Mouse (Mus musculus) retina, postnatal 7 days (tissue): ENCODE measurements around the gene Tshz2.

Source experiments
- DNase-seq: peaks from one replicate; pipeline ENCODE4 v3.0.0-alpha.2; 2012; ENCODE audit warnings: low read depth, low spot score

The Tshz2 gene

DNA sequence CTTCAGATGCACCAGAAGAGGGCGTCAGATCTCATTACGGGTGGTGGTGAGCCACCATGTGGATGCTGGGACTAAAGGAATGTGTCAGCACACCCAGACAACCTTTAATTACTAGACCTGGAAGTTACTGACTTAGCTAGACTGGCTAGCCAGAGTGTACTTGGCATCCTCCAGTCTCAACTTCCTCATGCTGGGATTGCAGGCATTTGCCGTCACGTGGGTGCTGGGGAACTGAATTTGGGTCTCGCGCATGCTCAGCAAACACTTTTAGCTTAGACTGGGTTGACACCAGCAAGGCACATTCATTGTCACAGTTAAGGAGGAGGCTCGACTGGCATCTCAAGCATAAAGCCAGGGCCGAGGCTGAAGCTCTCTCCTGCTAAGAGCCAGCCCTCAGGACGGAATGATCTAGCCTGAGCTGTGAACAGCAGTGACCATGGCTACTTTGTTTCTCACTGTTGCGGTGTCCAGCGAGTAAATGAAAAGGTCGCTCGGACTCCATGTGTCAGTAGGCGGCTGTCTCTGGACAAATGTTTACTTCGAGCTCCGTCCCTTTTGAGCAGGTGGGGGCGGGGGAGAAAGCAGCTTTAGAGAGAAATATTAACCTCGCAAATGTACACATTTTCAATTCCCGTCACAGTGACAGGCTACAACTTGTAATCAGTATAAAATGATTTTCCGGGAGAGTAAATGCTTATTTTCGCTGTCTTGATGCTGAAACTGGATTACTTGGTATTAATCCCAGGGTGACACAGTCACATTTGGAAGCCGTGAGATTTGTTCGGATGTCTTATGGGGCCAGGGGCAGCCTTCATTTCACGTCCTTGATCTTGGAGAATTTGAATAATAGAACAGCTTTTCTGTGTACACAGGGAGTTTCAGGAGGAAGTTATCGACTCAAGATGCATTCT lies 370.0 kb downstream of the Tshz2 start:
- DNase-seq: no peak

DNA sequence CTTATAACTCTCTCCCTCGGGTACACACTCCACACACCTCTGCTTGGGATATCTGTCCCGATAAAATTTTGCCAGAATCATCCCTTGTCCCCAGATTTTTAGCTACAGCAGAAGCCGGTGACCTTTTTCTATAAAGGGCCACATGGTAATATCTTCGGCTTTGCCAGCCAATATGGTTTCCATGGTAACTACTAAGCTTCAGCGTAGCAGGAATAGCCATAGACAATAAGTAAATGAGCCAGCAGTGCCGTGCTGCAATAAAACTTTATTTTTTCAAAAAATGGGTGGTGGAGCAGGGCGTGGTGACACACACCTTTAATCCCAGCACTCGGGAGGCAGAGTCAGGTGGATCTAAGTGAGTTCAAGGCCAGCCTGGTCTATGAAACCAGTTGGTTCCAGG lies 370.9 kb downstream of the Tshz2 start:
- DNase-seq: no peak

DNA sequence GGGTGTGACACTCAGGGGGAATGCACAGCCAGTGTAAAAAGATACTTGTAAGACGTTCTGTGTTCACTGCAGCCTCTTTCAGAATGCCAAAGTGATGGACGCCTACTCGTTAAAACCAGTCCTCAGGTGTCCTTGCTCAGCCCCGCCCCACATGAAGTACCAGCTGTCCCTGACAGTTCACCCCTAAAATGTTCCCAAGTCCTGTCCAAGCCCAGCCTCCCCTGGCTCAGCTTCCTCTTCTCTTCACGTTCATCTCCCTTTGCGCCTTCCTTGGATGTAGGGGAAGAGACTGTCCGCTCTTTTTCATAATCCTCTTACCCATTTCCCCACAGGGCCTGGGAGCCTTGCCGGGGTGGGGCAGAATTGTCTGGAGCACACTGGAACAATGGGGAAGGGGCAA lies 374.0 kb downstream of the Tshz2 start:
- no peak for DNase-seq

DNA sequence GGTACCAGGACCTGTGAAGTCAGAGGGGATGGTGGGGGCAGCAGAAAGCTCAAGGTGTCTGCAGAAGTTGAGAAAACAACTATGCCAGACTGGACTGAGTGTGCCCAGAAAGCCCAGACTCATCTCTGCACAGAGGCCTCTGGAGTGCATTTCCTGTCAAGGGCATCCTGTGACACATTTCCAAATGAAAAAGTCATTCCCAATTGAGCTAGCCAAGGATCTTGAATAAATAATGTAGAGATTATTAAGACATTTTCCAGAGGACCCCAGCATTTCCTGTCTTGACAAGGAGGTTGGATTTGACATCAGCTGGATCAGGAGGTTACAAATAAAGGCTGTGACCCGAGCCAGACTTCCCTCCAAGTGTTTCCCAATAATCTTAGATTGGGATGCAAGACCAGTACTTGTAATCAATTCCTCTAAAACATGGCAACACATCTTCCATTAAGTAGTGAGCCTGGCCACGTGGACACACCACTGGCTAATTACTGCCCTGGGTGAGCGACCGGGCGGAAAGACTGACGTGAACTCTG lies 374.7 kb downstream of the Tshz2 start:
- no peak for DNase-seq

DNA sequence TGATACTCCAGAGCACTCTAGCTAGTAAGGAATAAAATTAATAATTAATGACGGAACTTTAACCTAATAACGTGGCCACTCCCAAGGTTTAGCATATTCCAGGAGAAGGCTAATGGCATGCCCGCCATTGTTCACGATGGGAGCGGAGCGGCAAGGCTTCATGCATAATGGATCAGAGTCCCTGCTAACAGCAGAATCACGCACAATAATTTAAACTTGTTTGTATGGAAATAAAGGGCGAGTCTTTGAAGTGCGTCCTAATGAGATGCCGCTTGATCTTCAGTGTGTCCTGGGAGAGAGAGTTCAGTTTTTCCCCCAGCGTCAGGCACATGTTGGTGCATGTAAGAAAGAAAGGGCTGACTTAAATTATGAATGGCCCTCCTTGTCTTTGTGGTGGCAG lies 376.9 kb downstream of the Tshz2 start:
- DNase-seq: no peak

DNA sequence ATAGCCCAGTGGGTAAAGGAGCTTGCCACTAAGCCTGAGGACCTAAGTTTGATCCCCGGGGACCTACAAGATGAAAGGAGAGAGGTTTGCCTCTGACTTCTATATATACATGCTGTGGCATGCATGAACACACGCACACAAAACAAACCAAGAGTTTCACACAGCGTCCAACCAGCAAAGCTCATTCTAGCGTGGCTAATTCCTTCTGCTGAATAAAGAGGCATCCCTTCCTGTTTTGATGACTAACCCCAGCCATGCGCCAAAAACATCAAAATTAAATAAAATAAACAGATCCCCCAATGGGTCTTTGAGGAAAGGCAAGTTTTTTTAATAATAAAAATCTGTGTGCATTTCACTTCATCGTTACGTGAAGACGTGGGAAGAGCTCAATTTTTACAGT lies 379.0 kb downstream of the Tshz2 start:
- no peak for DNase-seq

DNA sequence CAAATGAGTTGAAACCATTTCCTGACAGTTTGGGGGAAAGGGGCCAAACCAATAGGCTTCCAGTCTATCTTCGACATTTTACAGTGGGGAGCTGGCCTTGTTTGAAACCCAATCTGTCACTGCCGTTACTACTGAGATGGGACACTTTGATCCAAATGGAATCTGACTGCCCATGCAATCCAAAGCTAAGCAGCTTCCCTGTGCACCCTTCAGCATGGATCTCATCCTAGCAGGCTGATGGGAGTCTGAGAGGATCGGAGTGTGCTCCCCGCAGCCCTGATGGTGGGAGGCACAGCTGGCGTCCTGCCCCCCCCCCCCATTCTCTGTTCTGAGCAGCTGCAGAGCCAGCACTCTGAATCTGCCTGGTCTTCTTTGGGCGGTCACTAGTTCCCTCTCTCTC lies 384.5 kb downstream of the Tshz2 start:
- DNase-seq: peak; percentile 58

DNA sequence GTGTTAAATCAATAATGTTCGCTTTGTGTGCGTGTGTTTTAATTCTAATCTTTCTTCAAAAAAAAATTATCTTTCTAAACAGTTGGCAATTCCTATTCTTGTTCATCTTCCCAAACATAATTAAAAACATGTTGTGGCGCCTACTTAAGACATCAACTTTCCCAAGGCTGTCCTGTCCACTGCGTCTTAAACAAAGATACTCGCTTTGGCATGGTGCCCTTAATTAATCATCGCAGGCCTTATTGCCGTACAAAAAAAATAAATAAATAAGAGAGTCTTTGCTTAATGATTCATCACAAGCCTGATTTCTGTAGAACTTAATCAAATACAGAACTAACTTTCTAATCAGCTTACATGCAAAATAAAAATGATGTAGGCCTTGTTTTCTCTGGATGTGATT lies 385.1 kb downstream of the Tshz2 start:
- DNase-seq: no peak

DNA sequence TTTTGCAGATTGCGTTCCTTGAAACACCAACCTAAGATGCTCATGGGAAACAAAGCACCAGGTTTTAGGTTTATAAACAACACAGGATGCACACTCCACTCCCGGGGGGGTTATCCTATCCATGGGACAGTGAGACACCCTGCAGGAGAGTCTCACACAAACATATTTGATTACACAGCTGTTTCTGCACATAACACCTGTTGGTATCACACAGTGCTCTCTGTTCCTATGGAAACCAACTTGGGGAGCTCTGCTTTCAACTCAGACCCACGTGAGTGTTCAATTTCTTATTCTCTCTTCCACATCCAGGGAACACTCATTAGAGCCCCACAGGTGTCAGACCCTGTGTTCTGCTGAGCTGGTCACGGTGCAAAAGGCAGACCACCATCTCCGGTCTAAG lies 390.1 kb downstream of the Tshz2 start:
- DNase-seq: no peak

DNA sequence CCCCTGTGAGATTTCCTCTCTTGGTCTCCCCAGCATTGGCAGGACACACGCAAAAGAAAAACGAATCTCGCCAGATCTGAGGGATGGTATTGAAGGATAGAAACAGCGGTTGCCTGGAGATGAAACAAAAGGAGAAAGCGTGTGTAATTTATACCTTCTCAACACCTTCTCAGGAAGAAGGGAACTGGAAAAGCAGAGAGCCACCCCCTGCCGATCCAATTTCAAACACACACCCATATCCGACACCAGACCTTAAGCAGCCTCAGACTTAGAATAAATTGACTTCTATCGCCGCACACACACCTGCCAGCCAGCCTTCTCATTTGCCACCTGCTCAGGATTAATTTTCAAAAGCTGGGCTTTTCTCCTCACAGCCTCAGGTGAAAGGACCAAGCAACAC lies 390.9 kb downstream of the Tshz2 start:
- DNase-seq: no peak

DNA sequence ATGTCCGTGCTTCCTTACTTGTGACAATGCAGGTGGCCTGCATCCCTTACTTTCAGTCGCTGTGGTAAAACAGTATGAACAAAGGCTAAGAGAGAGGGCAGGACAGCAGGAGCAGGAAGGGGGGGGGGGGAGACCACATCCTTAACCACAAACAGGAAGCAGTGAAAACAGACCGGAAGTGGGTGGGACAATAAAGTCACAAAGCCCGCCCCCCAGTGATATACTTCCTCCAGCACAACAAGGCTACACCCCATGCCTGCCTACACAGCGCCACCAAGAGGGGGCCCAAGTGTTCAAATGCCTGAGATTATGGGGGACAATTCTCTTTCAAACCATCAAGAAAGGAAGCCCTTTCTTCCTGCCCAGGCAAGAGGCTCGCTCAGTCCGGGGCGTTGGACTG lies 392.1 kb downstream of the Tshz2 start:
- no peak for DNase-seq

DNA sequence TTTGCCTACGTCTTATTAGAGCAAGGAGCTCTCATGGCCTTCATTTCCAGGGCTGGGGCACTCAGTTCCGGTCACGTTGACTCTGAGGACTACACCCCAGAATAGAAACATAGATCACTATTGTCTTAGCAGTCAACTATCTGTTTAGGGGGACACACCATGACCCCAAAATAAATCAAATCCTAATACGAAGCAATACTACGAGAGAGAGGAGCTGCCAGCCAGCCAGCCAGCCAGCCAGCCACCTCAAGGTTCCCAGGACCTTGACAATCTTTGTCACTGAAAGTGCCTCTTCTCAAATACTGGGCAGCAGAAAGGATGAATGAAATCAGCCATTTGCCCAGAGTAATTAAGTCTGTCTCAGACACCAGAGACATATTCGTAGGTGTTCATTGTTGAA lies 393.1 kb downstream of the Tshz2 start:
- no peak for DNase-seq

DNA sequence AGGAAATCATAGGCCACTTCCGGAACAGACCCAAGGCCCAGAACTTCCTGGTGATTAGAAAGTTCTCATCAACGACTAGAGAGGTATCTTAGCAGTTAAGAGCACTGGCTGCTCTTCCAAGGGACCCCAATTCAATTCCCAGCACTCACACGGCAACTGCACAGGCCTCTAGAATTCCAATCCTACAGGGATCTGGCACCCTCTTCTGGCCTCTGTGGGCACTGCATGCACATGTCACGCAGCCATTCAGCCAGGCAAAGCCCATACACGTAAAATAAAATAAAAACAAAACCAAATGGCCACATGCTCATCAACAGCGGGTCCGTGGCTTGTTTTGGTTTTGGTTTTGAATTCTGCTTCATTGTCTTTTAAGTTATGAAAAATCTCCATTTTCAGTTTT lies 395.0 kb downstream of the Tshz2 start:
- DNase-seq: no peak

DNA sequence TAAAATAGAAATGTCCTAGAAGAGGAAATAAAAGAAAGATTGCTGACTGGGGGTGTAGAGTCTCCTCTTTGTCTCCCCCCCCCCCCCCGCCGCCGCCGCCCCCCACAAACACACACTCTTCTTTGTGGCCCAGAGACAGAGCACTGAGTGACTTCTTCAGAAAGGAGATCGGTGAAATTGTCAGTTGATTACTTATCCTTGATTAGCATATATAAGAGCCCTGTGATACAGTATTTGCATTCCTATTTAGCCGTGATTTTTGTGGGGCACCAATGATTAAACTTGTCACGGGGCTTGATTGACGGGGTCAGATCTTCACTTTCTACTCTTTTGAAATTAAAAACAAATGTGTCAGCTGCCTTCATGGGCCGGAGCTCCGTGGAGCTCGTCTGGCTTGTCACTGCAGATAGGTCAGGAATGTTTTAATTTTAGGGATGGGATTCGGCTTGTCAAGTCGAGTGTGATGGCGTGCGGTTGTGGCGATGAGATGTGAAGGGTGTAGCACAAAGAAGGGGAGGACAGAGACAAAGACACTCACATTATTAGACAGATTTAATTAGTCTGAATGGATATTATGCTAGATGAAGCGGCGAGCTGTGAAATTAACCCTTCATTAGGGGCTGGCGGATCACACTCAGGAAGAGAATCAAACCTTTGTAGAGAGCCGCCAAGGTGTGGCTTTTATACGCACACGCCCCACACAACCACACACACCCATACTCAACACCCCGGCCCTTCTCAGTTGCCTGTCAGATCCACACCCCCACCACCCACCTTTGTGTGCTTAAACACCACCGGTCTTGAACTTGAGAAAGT lies 395.9 kb downstream of the Tshz2 start:
- DNase-seq: no peak

DNA sequence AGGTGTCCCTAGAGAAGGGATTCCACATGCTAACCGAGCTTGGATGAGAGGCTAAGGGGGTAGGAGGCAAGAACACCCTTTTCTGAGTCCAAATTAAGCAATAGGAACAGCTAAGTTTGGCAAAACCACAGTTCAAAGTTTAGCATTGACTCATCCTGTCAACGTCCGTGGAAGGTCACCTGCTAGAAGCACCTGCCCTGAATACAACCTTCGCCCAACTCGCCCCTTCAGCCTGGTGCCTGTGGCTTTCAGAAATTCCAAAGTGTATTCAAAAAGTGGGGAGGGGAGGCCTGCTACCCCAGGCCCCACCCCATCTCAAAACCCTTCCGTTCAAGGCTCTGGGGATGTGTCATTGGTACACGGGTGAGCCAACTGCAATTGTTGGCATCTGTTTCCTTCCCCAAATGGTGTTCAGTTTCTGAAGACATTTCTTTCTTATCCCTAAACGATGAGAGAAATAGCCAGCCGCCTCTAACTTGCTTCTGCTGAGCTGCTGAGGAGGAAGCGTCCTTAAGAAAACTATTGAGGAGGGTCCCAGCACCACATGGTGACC lies 396.6 kb downstream of the Tshz2 start:
- no peak for DNase-seq

DNA sequence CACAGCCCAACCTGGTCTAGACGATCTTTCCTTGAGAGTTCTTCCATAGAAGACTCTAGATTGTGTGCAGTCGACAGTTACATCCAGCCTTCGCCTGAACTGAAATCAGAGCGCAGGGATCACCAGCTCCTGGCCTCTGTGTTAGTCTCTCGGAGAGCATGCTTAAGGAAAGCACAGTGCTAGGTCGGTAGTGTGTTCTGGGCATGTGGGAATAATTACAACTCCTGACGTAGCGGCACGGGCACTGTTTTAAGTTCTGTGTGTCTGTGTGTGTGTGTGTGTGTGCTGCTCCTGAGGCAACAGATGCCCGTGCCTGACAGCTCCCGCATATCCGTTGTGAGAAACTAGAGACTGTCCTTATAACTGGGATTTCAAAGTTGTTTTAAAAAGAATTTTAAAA lies 398.4 kb downstream of the Tshz2 start:
- no peak for DNase-seq

DNA sequence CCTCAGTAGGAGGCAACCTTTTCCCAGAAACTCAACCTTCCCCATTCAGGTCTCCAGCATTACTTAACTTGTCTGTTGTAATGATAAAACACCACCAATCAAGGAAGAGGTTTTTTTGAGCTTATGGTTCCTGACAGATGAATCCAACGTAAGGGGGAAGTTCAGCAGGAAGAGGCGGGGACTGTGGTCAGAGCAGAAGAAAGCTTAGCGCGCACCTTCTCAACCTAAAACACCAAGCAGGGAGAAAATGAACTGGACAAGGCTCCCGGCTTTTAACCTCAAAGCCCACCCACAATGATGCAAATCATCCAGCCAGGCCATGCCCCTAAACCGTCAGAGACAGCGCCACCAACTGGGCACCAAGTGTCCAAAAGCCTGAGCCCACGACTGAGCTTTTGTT lies 399.1 kb downstream of the Tshz2 start:
- DNase-seq: no peak

DNA sequence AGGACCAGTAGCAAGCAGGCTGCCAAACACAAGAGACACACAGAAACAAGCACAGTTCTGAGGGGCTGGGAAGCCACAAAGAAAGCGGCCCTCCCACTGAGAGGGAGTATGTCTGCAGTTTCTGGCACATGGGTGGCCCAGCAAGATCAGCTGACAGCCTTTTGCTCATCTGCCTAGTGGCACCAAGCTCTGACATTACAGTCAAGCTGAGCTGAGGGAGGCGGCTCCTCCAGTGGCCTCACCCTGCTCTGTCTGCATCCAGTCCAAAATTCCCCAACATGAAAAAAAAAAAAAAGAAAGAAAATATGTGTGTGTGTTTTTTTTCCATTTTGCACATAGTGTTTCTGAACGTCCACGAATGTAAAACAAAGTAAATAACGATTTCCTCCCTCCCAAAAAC lies 400.4 kb downstream of the Tshz2 start:
- no peak for DNase-seq

DNA sequence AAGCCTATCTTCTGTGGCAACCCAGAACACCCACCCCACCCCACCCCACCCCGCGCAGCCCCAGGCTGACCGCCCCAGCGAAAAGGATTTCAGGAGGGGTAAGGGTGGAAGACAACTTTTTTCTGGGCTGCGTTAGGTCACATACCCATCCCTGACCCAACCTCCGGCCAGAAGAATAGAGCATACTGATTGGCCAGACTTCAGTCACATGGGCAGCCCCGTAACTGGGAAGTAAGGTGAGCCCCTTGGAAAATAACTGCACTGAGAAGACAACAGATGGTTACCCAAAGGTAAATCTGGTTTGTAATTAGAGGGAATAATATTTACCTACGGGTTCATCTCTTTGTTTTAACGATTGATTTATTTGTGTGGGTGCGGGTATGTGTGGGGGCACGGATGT lies 402.0 kb downstream of the Tshz2 start:
- no peak for DNase-seq

DNA sequence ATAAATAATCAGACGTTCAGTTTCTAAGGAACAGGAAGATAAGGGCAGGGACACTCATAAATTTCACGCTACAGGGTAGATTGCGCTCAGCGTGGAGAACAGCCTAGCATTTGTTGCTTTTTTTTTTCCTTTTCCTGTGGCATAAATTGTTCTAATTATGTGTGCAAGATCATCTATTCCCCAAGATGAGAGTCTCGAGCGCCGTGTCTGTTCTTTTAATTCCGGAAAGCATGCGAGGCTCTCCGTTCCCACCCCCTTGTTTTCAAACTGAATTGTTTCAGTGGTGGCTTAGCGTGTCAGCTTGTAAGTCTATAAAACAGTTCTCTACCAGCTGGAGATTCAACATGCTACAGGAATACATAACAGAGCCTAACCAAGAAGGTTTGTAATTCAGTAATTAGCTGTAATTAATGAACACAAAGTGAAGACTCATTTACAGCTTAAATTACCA lies 404.0 kb downstream of the Tshz2 start:
- no peak for DNase-seq

DNA sequence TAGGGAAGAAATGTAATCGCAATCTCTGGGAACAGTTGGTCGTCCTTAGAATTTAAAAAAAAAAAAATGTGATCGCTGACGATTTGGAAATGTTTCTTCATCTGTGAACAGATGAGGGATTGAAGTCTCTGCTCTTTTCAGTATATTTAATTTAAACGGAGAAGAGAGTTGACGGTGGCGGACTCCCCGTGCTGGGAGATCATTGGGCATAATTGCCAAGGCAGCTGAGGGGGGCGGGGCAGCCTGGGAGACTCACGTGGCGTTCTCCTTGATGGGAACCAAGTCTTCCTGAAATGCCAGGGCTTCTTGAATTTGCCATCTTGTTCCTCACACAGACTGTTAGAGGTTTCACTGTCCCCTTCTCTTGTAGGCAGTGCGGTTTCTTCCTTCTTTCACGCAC lies 404.5 kb downstream of the Tshz2 start:
- DNase-seq: no peak

DNA sequence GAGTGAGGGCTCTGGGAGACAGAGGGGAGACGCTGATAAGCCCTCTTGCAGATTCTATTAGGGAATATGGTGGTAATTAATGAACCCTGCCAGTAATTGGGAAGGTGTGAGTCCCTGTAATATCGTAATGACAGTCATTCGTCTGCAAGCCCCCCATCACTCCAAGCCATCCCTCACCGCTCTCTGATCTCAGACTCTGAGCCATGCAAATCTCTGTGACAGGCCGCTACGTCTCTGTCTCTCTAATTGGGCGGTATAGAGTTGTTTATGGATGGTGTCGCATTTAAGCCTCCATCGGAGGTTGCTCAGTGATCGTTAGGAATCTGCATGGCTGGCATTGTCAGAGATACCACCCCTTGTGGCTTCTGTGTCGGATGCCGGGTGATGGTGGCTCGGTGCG lies 407.0 kb downstream of the Tshz2 start:
- DNase-seq: no peak
